10 mouse cellular contexts compared by ENCODE assay signal in the genomic region with DNA sequence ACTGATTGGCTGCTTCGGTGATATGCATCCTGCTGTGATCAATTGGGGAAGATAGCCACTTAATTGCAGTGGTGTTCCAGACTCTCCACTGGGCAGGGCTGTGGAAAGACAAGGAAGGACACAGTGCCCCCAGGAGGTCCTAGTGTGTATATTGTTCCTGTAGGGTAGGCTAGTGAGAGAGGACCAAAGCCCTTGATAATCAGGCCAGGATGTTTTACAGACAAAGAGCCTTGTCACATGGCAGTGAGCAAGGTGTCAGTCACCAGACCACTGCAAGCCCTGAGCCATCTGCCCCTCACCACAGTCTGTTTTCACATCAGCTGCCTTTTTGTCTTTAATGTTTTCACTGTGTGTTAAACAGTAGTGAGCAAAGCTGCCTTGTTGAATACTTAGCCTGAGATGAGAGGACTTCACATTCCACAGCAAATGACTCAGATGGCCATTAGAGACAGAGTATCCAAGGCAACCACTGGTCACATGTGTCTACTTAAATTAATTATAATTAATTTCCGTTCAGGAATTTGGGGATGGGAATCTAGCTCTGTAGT. TPM values are rescaled to one million over a fixed set of nuclear protein-coding genes. Genes with fewer than 3 reads are reported as not detected.
DNase-seq lines count a peak whose midpoint lies in the region; ATAC-seq lines count a peak whose summit lies in the region.
"Had no signal": no experiment of that assay in that cellular context is flagged by ENCODE, and none has a peak within 500 bp of the region (broad histone marks: within the 10 kb centered on the region; RNA-seq: fewer than 3 reads in every experiment).

No protein-coding gene starts in this region.

- H3K9me3 ChIP-seq in neural tube, embryonic 11.5 days (ENCODE audit: control insufficient read depth, low read length) = no peaks in the 10 kb centered on the region
- H3K9me3 ChIP-seq in forebrain, embryonic 14.5 days (replicated peaks; ENCODE audit: control insufficient read depth, low read length) = no peaks in the 10 kb centered on the region

- WGBS in neural tube, embryonic 11.5 days = 51% methylated on average over 2 of the region's 2 CpGs
- WGBS in forebrain, embryonic 14.5 days = 20% methylated on average over 2 of the region's 2 CpGs

- H3K27ac ChIP-seq in neural tube, embryonic 11.5 days (ENCODE audit: low read depth, low read length) = no peak overlapping the region
- no peak overlapping the region; the same call in 1 of the 2 replicates for H3K27ac ChIP-seq in forebrain, embryonic 14.5 days (ENCODE audit: low read depth, low read length)
- H3K27ac ChIP-seq: macrophage had no signal

- H3K4me3 ChIP-seq in neural tube, embryonic 11.5 days (ENCODE audit: low read depth, low read length) = no peak overlapping the region
- no peak overlapping the region for H3K4me3 ChIP-seq in forebrain, embryonic 14.5 days (ENCODE audit: low read depth, low read length)

- no peak overlapping the region for H3K4me2 ChIP-seq in neural tube, embryonic 11.5 days (ENCODE audit: low read depth)
- no peak overlapping the region for H3K4me2 ChIP-seq in forebrain, embryonic 14.5 days (ENCODE audit: low read length)

- H3K36me3 ChIP-seq in neural tube, embryonic 11.5 days (ENCODE audit: control insufficient read depth, insufficient read depth, low read length) = no peaks in the 10 kb centered on the region
- H3K36me3 ChIP-seq in forebrain, embryonic 14.5 days (ENCODE audit: control insufficient read depth, insufficient read depth, low read length) = no peaks in the 10 kb centered on the region

- no peaks in the 10 kb centered on the region for H3K27me3 ChIP-seq in neural tube, embryonic 11.5 days (ENCODE audit: control insufficient read depth, insufficient read depth, low read length)
- no peaks in the 10 kb centered on the region for H3K27me3 ChIP-seq in forebrain, embryonic 14.5 days (replicated peaks; ENCODE audit: control insufficient read depth, insufficient read depth, low read length)

- no peaks in the 10 kb centered on the region for H3K4me1 ChIP-seq in neural tube, embryonic 11.5 days (ENCODE audit: control insufficient read depth, insufficient read depth, low read length)
- peaks cover 3% of the 10 kb centered on the region; the same call in 1 of the 2 replicates for H3K4me1 ChIP-seq in forebrain, embryonic 14.5 days (ENCODE audit: control insufficient read depth, insufficient read depth, low read length)

- peak; percentile 55; the same call in 1 of the 2 replicates for ATAC-seq in neural tube, embryonic 11.5 days (ENCODE audit: insufficient read depth, low FRiP score, low TSS enrichment)
- peak; percentile 76 for ATAC-seq in forebrain, embryonic 14.5 days
- ATAC-seq in megakaryocyte-erythroid progenitor cell, adult 5-6 weeks (replicated peaks; ENCODE audit: low FRiP score, low TSS enrichment, poor library complexity, severe bottlenecking) = 0 out of 2 replicates have a peak, but pooled peaks have one; percentile 38

- DNase-seq in neural tube, embryonic 11.5 days (ENCODE audit: low spot score) = peak; percentile 35
- DNase-seq in neural tube, embryonic 10.5 days (ENCODE audit: extremely low spot score, low spot score) = no peak
- peak; percentile 67 for DNase-seq in forebrain, embryonic 14.5 days (ENCODE audit: low spot score)
- no peak for DNase-seq in thymus, postnatal 0 days (ENCODE audit: low spot score)
- DNase-seq in cerebellum, postnatal 36 days = no peak
- no peak for DNase-seq in thymus, postnatal 14 days
- DNase-seq: adrenal gland, postnatal 14 days; heart, adult 11 months had no signal

- no peak overlapping the region for H3K9ac ChIP-seq in neural tube, embryonic 11.5 days (ENCODE audit: low read length)
- H3K9ac ChIP-seq in forebrain, embryonic 14.5 days (ENCODE audit: low read length) = no peak overlapping the region

RNA-seq across cellular contexts. Expression of a gene that starts 43.2 kb away (rescaled TPM):
- polyA plus RNA-seq in neural tube, embryonic 11.5 days (2014; fragmentation: Nextera tagmentation; extraction: Ambion mirVana) = 2.7 and 3.1 TPM in 2 replicates
- polyA plus RNA-seq in forebrain, embryonic 14.5 days (2014; fragmentation: Nextera tagmentation; extraction: Ambion mirVana) = 2.0 and 2.1 TPM in 2 replicates
- total RNA-seq in megakaryocyte-erythroid progenitor cell, adult 5-6 weeks (2014; fragmentation: Nextera tagmentation) = 31.4 and 38.5 TPM in 2 replicates
- 11.8 and 14.5 TPM in 2 replicates for total RNA-seq in megakaryocyte-erythroid progenitor cell, adult 5-6 weeks (2017)
- 5.0 and 7.5 TPM in 2 replicates for polyA plus RNA-seq in thymus, postnatal 0 days (2015; fragmentation: Nextera tagmentation; extraction: Ambion mirVana)

Comparison
In these comparisons a context has a peak if more than half of its experiments do, and no peak if none do; other contexts are left out.
1. DNase-seq: peak in neural tube, embryonic 11.5 days (single experiment) and forebrain, embryonic 14.5 days (single experiment); none in neural tube, embryonic 10.5 days (single experiment), thymus, postnatal 0 days (single experiment), cerebellum, postnatal 36 days (0 of 2) and thymus, postnatal 14 days (single experiment).
2. Peak in every context shown above with its lines, with median percentiles within 50 percentile points of each other: ATAC-seq.